Mouse (Mus musculus): ENCODE results near the gene Erbb4. TPM values are rescaled to one million over a fixed set of nuclear protein-coding genes. Genes with fewer than 3 reads are reported as not detected.

The Erbb4 gene
- polyA plus RNA-seq, 1 experiment = not detected

DNA sequence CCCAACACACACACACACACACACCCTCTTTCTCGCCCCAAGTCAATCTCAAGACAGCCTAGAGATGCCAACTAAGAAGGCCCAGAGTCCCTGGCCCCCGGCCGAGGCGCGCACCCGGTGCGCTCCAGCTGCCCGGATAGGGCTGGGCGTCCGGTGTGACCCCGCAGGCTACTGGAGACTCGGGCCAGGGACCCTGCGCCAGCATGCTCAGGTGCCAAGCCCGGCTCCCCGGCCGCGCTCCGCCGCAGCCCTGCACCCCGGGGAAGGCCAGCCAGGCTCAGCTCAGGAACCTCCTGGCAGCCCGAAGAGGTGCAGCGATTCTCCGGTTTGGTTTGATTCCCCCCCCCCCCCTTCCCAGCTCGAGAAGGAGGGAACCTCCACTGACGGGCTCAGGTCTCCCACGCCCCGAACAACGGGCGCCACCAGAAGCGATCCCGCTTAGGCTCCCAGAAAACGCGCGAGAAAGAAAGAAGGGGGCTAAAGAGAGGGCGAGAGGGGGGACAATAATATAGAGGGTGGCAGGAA is 860 bp downstream of the Erbb4 start:
- Histone ChIP-seq H3K4me3 (replicated peaks) (no peak overlapping the region), H3K9me3 (ENCODE audit: control insufficient read depth, low read length) (no peaks in the 10 kb centered on the region), H3K27me3 (ENCODE audit: control insufficient read depth) (peaks cover 51% of the 10 kb centered on the region), H3K4me1 (ENCODE audit: control insufficient read depth) (no peaks in the 10 kb centered on the region), H3K36me3 (ENCODE audit: control insufficient read depth) (no peaks in the 10 kb centered on the region)
- TF ChIP-seq GATA1 (IDR thresholded peaks at IDR 0.05; ENCODE audit: low read length) (no peak), TAL1 (IDR thresholded peaks at IDR 0.05; ENCODE audit: low read length) (no peak)

DNA sequence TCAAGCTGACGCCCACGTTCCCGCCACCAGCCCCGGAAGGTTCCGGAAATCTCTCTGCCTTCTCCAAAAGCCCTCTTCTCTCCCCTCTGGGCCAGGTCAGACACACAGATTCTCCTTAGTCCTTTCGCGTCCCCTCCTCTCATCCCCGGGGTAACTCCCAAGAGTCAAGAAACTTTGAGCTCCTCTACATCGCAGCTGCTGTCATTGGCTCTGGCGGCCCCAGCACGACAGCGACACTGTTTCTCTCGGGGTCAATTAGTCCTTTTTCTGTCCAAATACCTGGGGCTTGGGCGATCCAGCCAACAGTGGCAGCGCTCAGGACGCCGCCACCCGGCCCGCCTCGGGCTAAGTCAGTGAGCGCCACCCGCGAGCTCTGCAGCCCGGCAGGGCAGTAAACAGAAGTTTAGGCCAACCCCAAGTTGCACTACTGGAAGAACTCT is 1.5 kb downstream of the Erbb4 start:
- Histone ChIP-seq H3K4me3 (replicated peaks) (no peak overlapping the region), H3K9me3 (ENCODE audit: control insufficient read depth, low read length) (no peaks in the 10 kb centered on the region), H3K36me3 (ENCODE audit: control insufficient read depth) (no peaks in the 10 kb centered on the region), H3K4me1 (ENCODE audit: control insufficient read depth) (no peaks in the 10 kb centered on the region), H3K27me3 (ENCODE audit: control insufficient read depth) (peaks cover 51% of the 10 kb centered on the region)
- no peak for TF ChIP-seq TAL1 (IDR thresholded peaks at IDR 0.05; ENCODE audit: low read length)
- no peak for TF ChIP-seq GATA1 (IDR thresholded peaks at IDR 0.05; ENCODE audit: low read length)

GRCm38 (mm10) chr1:69105493-69106321 is 2.2 kb downstream of the Erbb4 start:
- Histone ChIP-seq H3K4me3 (replicated peaks) (no peak overlapping the region), H3K9me3 (ENCODE audit: control insufficient read depth, low read length) (no peaks in the 10 kb centered on the region), H3K36me3 (ENCODE audit: control insufficient read depth) (no peaks in the 10 kb centered on the region), H3K27me3 (ENCODE audit: control insufficient read depth) (peaks cover 51% of the 10 kb centered on the region), H3K4me1 (ENCODE audit: control insufficient read depth) (no peaks in the 10 kb centered on the region)
- TF ChIP-seq GATA1 (IDR thresholded peaks at IDR 0.05; ENCODE audit: low read length) (no peak), TAL1 (IDR thresholded peaks at IDR 0.05; ENCODE audit: low read length) (no peak)

- peaks cover 51% of the 10 kb centered on the region for H3K27me3 ChIP-seq (ENCODE audit: control insufficient read depth)
- H3K4me1 ChIP-seq (ENCODE audit: control insufficient read depth) = no peaks in the 10 kb centered on the region
- TF ChIP-seq GATA1 (IDR thresholded peaks at IDR 0.05; ENCODE audit: low read length) = no peak
- no peak for TF ChIP-seq TAL1 (IDR thresholded peaks at IDR 0.05; ENCODE audit: low read length)
- no peaks in the 10 kb centered on the region for H3K9me3 ChIP-seq (ENCODE audit: control insufficient read depth, low read length)
- no peaks in the 10 kb centered on the region for H3K36me3 ChIP-seq (ENCODE audit: control insufficient read depth)
- H3K4me3 ChIP-seq (replicated peaks) = no peak overlapping the region
Observed at GRCm38 (mm10) chr1:69105096-69105492, 2.8 kb downstream of the Erbb4 start.

GRCm38 (mm10) chr1:69103211-69103706 is 4.6 kb downstream of the Erbb4 start:
- H3K9me3 ChIP-seq (ENCODE audit: control insufficient read depth, low read length) = no peaks in the 10 kb centered on the region
- H3K27me3 ChIP-seq (ENCODE audit: control insufficient read depth) = peaks cover 46% of the 10 kb centered on the region
- H3K4me1 ChIP-seq (ENCODE audit: control insufficient read depth) = no peaks in the 10 kb centered on the region
- TF ChIP-seq TAL1 (IDR thresholded peaks at IDR 0.05; ENCODE audit: low read length) (no peak), GATA1 (IDR thresholded peaks at IDR 0.05; ENCODE audit: low read length) (no peak)
- H3K36me3 ChIP-seq (ENCODE audit: control insufficient read depth) = no peaks in the 10 kb centered on the region
- H3K4me3 ChIP-seq (replicated peaks) = no peak overlapping the region

- no peak for TF ChIP-seq GATA1 (IDR thresholded peaks at IDR 0.05; ENCODE audit: low read length)
- no peak for TF ChIP-seq TAL1 (IDR thresholded peaks at IDR 0.05; ENCODE audit: low read length)
- Histone ChIP-seq H3K4me1 (ENCODE audit: control insufficient read depth) (no peaks in the 10 kb centered on the region), H3K27me3 (ENCODE audit: control insufficient read depth) (peaks cover 30% of the 10 kb centered on the region), H3K9me3 (ENCODE audit: control insufficient read depth, low read length) (no peaks in the 10 kb centered on the region), H3K36me3 (ENCODE audit: control insufficient read depth) (no peaks in the 10 kb centered on the region), H3K4me3 (replicated peaks) (no peak overlapping the region)
Observed at GRCm38 (mm10) chr1:69101670-69102069, 6.2 kb downstream of the Erbb4 start.

DNA sequence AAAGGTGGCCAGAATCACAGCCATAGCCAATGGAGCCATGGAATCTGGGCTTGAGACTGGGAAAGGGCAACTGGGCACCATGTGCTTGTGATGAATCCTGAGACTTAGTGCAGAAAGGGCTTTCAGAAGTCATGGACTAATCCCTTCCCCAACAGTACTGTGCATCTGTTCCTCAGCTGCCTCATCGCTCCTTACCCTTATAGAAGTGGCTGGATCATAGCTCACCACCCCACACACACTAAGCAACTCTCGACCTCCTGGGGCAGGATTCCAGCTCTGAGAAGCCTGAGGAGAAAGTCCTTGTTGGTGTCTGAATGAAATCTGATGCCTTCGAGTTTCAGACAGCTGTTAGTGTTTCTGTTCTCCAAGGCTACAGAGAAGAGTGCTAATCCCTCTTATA is 14.8 kb downstream of the Erbb4 start:
- no peaks in the 10 kb centered on the region for H3K36me3 ChIP-seq (ENCODE audit: control insufficient read depth)
- no peaks in the 10 kb centered on the region for H3K27me3 ChIP-seq (ENCODE audit: control insufficient read depth)
- no peak for TF ChIP-seq GATA1 (IDR thresholded peaks at IDR 0.05; ENCODE audit: low read length)
- no peak for TF ChIP-seq TAL1 (IDR thresholded peaks at IDR 0.05; ENCODE audit: low read length)
- H3K4me3 ChIP-seq (replicated peaks) = no peak overlapping the region
- no peaks in the 10 kb centered on the region for H3K4me1 ChIP-seq (ENCODE audit: control insufficient read depth)
- H3K9me3 ChIP-seq (ENCODE audit: control insufficient read depth, low read length) = no peaks in the 10 kb centered on the region

- no peak for TF ChIP-seq GATA1 (IDR thresholded peaks at IDR 0.05; ENCODE audit: low read length)
- TF ChIP-seq TAL1 (IDR thresholded peaks at IDR 0.05; ENCODE audit: low read length) = no peak
- H3K4me3 ChIP-seq (replicated peaks) = no peak overlapping the region
- no peaks in the 10 kb centered on the region for H3K27me3 ChIP-seq (ENCODE audit: control insufficient read depth)
- no peaks in the 10 kb centered on the region for H3K36me3 ChIP-seq (ENCODE audit: control insufficient read depth)
- H3K9me3 ChIP-seq (ENCODE audit: control insufficient read depth, low read length) = no peaks in the 10 kb centered on the region
- no peaks in the 10 kb centered on the region for H3K4me1 ChIP-seq (ENCODE audit: control insufficient read depth)
Observed at GRCm38 (mm10) chr1:69089331-69089730, 18.5 kb downstream of the Erbb4 start.

DNA sequence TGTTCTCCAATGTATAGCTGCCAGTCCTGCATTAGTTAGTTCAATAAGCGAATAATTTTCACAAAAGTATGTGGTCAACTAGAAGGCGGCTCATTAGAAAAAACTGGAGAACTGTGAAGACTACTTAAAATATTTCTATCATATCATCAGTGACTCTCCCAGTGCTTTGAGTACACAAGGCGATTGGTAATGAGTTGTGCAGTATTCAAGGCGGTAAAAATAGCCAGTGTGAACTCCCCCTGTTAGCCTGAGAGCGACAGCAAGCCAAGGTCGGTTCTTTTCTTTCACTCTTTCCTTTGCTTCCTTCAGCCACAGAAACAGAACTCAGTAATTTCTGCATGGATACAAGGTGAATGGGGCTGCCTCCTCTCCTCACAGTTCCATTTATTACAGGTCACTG is 22.1 kb downstream of the Erbb4 start:
- no peaks in the 10 kb centered on the region for H3K27me3 ChIP-seq (ENCODE audit: control insufficient read depth)
- no peaks in the 10 kb centered on the region for H3K36me3 ChIP-seq (ENCODE audit: control insufficient read depth)
- H3K4me3 ChIP-seq (replicated peaks) = no peak overlapping the region
- no peaks in the 10 kb centered on the region for H3K9me3 ChIP-seq (ENCODE audit: control insufficient read depth, low read length)
- no peaks in the 10 kb centered on the region for H3K4me1 ChIP-seq (ENCODE audit: control insufficient read depth)
- TF ChIP-seq TAL1 (IDR thresholded peaks at IDR 0.05; ENCODE audit: low read length) = no peak
- no peak for TF ChIP-seq GATA1 (IDR thresholded peaks at IDR 0.05; ENCODE audit: low read length)

Measured in erythroblast, embryonic 14.5 days (primary cell).